Mouse (Mus musculus) midbrain, embryonic 10.5 days (tissue): ENCODE data around the gene Rad21l. TPM values are rescaled to one million over a fixed set of nuclear protein-coding genes. Genes with fewer than 3 reads are reported as not detected.
"Not testable (repeated sequence)": the region's sequence is repeated elsewhere in the genome, so short reads cannot be mapped to it uniquely, and the experiment has no call there.

Experiments
- DNase-seq: peaks from one replicate; pipeline ENCODE4 v3.0.0-alpha.2; 2017; ENCODE audit warnings: low spot score
- H3K27ac ChIP-seq: fragments of 300-500 bp; sonication (generic); replicated peaks from 2 replicates; pipeline ENCODE4 v1.5.1; 2016; ENCODE audit warnings: mild to moderate bottlenecking
- H3K27me3 ChIP-seq: fragments of 300-500 bp; sonication (generic); 2 replicates; pipeline ENCODE4 v1.6.1; 2016; ENCODE audit warnings: low read depth, mild to moderate bottlenecking; ENCODE audit not compliant: poor library complexity, severe bottlenecking
- H3K36me3 ChIP-seq: fragments of 300-500 bp; sonication (generic); 2 replicates; pipeline ENCODE4 v1.6.1; 2016; ENCODE audit warnings: mild to moderate bottlenecking, moderate library complexity
- H3K4me1 ChIP-seq: fragments of 300-500 bp; sonication (generic); 2 replicates; pipeline ENCODE4 v1.6.1; 2016
- H3K4me3 ChIP-seq: fragments of 300-500 bp; sonication (generic); 2 replicates; pipeline ENCODE4 v1.5.1; 2016; ENCODE audit warnings: mild to moderate bottlenecking, moderate library complexity
- H3K9me3 ChIP-seq: fragments of 300-500 bp; sonication (generic); replicated peaks from 2 replicates; pipeline ENCODE4 v1.6.1; 2016; ENCODE audit warnings: mild to moderate bottlenecking
- WGBS: fragments of 180-500 bp; shearing (Covaris S2); methylation state at CpG from one replicate; pipeline ENCODE4 v1.1.7; 2016; 5-methylcytosine and 5-hydroxymethylcytosine counted together
- polyA plus RNA-seq: library from polyadenylated mRNA; unstranded; fragments of >200 nt; fragmentation: Nextera tagmentation; extraction: Ambion mirVana; gene quantifications from 2 replicates; pipeline ENCODE4 v1.2.1, GENCODE M21; 2016

Gene Rad21l
- polyA plus RNA-seq, 1 experiment from 2014 or later = 0.06 TPM

DNA sequence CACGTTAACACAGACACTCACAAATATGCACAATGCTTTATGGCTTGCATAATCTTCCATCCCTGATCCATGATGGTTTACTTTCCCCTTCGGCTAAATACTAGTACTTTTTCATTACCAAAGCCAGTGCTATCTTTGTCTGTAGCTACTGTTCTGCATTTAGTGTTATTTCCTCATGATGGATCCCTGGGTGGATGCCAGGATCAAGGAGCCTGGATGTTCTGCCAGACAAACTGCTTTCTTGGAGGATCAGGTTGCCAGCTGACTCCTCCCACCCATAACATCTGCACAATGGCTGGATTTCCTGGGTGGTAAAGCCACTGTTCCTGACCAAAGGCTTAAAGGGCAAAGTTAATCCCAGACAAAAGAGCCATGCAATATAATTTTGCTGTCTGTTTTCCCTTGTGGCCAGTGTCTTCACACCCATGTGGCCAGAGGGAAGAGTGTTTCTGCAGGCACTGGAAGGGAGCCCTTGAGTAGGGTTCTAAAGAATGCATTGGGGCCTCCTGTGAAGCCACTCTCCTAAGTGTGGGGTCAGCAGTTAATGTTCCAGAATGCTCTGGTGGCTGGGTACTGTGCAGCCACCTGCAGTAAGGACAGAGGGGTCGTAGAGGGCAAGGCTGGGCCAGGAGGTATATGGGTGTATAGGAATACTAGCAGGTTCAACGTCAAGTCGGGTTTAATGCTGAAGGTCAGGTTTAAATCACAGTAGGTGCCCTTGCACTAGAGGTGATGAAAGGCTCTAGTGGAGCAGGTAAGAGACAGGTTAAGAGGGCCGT lies 51.6 kb downstream of the Rad21l start:
- peaks cover 24% of the 10 kb centered on the region for H3K4me1 ChIP-seq
- H3K27ac ChIP-seq = 0 out of 2 replicates have a peak overlapping the region, but pooled peaks have one; percentile 2
- H3K36me3 ChIP-seq = no peaks in the 10 kb centered on the region
- H3K4me3 ChIP-seq = no peak overlapping the region
- H3K27me3 ChIP-seq = no peaks in the 10 kb centered on the region
- no peaks in the 10 kb centered on the region for H3K9me3 ChIP-seq
- no peak for DNase-seq
- 82% methylated on average over 6 of the region's 6 CpGs for WGBS

DNA sequence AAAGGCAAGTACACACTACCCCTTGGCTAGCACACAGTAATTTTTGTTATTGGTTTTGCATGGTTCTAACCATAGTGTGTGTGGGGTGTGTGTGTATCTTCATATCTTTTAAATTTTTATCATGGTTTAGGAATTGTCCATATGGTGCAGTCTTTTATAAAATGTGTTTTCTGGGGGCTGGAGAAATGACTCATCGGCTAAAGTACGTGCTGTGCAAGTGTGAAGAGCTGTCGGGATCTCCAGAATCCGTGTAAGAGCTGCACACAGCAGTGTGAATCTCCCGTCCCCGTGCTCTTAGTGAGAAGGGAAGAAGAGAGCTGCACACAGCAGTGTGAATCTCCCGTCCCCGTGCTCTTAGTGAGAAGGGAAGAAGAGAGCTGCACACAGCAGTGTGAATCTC lies 52.6 kb downstream of the Rad21l start:
- H3K9me3 ChIP-seq, H3K27ac ChIP-seq, H3K27me3 ChIP-seq, H3K4me3 ChIP-seq, DNase-seq, H3K36me3 ChIP-seq: not testable (repeated sequence)
- peaks cover 24% of the 10 kb centered on the region for H3K4me1 ChIP-seq
- 87% methylated on average over 8 of the region's 8 CpGs for WGBS

DNA sequence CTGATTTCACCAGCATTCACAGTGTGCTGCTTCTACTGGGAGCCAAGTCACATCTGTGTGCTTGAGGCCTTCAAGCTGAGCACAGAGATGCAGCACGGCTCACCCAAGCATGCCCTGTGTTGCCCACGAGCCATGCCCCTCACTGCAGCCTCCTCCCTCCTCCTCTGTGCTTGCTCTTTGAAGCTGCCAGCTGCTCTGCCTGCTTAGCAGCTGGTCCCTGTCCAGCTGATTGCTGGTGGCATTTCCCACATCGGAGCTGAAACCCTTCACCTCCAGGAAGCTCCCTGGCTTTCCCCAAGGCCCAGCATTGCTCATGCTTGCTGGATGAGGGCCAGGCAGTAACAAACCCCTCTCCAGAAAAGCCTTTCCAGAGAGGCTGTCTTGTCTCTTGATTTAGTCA lies 58.4 kb downstream of the Rad21l start:
- Histone ChIP-seq H3K36me3 (no peaks in the 10 kb centered on the region), H3K4me1 (peaks cover 24% of the 10 kb centered on the region), H3K4me3 (no peak overlapping the region), H3K9me3 (no peaks in the 10 kb centered on the region), H3K27ac (no peak overlapping the region), H3K27me3 (no peaks in the 10 kb centered on the region)
- WGBS = 47% methylated on average over 3 of the region's 3 CpGs
- DNase-seq = no peak

DNA sequence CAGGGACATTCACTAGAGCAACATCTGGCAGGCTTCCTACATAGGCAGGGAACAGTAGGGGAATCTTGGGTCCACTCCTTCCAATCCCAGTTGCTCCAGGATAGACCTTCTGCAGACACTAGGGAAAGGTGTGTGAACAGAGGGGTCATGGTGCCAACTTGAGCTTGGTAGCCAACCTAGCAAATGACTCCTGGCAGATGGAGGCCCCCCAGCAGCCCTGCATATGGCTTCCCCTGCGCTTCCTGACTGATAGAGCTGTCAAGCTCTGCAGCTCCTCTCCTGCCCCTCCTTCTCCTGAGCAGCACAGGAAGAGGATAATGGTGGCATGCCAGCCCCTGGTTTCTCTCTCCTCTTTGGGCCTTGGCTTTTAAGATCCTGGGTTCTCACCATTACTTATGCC lies 59.9 kb downstream of the Rad21l start:
- DNase-seq = no peak

DNA sequence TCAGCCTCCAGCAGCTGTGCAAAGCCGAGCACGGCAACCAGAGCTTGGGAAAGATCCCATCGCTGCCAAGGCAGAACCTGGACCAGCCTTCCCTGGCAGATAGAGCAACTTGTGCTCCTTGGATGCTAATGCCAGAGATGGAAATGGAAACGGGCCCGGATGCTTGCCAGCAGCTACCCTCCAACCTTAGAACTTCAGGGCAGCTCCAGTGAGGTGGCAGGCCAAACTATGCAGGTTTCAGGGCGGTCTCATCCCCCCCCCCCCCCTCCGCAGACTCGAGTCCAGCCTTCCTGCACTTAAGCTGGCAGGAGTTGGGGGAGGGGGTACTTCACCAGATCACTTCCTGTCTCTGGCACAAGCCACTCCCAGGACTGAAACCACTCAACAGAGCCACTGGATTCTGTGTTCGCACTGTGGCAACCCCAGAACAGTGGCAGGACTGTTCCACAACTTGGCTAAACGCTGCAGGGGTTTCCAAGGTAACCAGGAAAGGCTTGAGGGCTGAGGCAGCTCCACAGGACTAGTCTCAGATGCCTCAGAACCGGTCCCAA lies 62.8 kb downstream of the Rad21l start:
- Histone ChIP-seq H3K36me3 (no peaks in the 10 kb centered on the region), H3K27me3 (no peaks in the 10 kb centered on the region), H3K4me1 (peaks cover 57% of the 10 kb centered on the region), H3K4me3 (no peak overlapping the region), H3K9me3 (no peaks in the 10 kb centered on the region), H3K27ac (peak overlapping the region; percentile 73)
- WGBS = 50% methylated on average over 11 of the region's 11 CpGs
- peak; percentile 24 for DNase-seq

More for the DNA sequence above, 59.9 kb downstream of the Rad21l start:
- Histone ChIP-seq H3K9me3 (no peaks in the 10 kb centered on the region), H3K27ac (no peak overlapping the region), H3K27me3 (no peaks in the 10 kb centered on the region), H3K4me3 (no peak overlapping the region), H3K4me1 (peaks cover 40% of the 10 kb centered on the region), H3K36me3 (no peaks in the 10 kb centered on the region)
- WGBS = 88% methylated on average over 1 of the region's 1 CpGs

DNA sequence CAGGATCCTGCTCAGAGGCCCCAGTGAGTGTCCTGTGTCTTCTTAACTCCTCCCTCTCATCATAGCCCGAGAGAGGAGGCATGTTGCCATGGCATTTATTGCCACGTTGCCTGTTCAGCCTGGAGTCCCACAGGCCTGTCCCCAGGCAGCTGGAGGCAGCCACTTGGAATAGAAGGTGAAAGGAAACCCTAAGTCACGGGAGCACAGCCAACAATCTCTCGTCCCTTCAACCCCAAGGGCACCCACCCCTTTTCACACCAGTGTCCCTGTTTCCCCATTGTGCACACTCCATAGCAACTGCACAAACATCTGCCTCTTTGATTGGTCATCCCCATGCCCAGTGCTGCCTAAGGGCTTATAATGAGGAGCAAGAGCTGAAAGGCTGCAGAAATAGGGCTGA lies 64.7 kb downstream of the Rad21l start:
- H3K27me3 ChIP-seq = no peaks in the 10 kb centered on the region
- peak overlapping the region; percentile 78 for H3K27ac ChIP-seq
- H3K36me3 ChIP-seq = no peaks in the 10 kb centered on the region
- 17% methylated on average over 4 of the region's 4 CpGs for WGBS
- H3K4me3 ChIP-seq = peak overlapping the region; percentile 14; the same call in 1 of the 2 replicates
- H3K9me3 ChIP-seq = no peaks in the 10 kb centered on the region
- peaks cover 52% of the 10 kb centered on the region for H3K4me1 ChIP-seq
- peak; percentile 61 for DNase-seq

DNA sequence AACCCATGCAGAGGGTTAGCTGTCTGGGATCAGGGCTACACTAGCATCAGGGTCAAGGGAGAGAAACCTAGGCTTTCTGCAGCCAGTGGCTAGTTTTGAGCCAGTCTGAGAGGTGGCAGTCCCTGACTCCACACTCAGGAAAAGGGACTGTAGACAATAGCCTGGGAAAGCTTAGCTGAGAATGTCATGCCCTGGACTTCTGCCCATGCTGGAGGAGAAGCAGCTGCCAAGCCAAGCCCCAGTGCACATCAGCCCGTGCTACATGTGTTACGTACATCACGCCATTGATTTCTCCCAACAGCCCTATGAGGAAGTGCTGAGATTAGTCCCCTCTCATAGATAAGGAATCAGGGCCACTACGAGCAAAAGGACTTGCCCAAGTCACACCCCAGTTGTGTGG lies 66.2 kb downstream of the Rad21l start:
- H3K4me3 ChIP-seq = no peak overlapping the region
- H3K36me3 ChIP-seq = no peaks in the 10 kb centered on the region
- H3K9me3 ChIP-seq = no peaks in the 10 kb centered on the region
- 91% methylated on average over 4 of the region's 4 CpGs for WGBS
- peaks cover 52% of the 10 kb centered on the region for H3K4me1 ChIP-seq
- no peaks in the 10 kb centered on the region for H3K27me3 ChIP-seq
- DNase-seq = no peak
- H3K27ac ChIP-seq = peak overlapping the region; percentile 78

DNA sequence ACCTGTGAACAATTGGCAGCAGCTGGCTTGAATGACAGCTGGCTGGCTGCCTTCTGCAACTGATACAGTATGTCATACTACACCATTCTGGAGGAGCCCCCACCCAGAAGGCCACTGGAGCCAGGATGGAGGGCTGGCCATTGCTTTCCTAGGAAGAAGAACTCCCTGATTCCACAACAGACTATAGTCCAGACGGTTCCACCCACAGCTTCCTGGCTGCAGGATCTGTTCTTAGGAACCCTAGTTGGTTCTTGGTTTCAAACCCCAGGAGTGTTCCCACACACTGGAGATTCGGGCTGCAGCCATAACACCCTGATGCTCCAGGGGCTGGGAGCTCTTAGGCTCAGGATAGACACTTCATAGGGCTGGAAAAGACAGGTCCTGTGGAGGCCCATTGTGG lies 70.3 kb downstream of the Rad21l start:
- Histone ChIP-seq H3K27me3 (no peaks in the 10 kb centered on the region), H3K9me3 (no peaks in the 10 kb centered on the region), H3K4me3 (no peak overlapping the region), H3K4me1 (peaks cover 18% of the 10 kb centered on the region), H3K36me3 (no peaks in the 10 kb centered on the region), H3K27ac (no peak overlapping the region)
- DNase-seq = no peak
- WGBS = 72% methylated on average over 2 of the region's 2 CpGs

Other genes with a start within 250 kb of the Rad21l start
- gene 4921509C19Rik, start 192.4 kb downstream of the Rad21l start, polyA plus RNA-seq = not detected in 2 replicates
- gene Nsfl1c, start 174.4 kb downstream of the Rad21l start, polyA plus RNA-seq = 298 and 305 TPM in 2 replicates
- gene Fkbp1a, start 126.0 kb downstream of the Rad21l start, polyA plus RNA-seq = 581 and 591 TPM in 2 replicates
- gene Sdcbp2, start 95.9 kb downstream of the Rad21l start, polyA plus RNA-seq = 0.84 and 0.93 TPM in 2 replicates
- 1.3 and 2.1 TPM in 2 replicates for gene Snph, start 35.9 kb downstream of the Rad21l start, polyA plus RNA-seq
- gene Tmem74b, start 33.5 kb upstream of the Rad21l start, polyA plus RNA-seq = 4.2 and 5.3 TPM in 2 replicates
- 47.8 and 52.6 TPM in 2 replicates for gene Psmf1, start 75.7 kb upstream of the Rad21l start, polyA plus RNA-seq
- gene Rspo4, start 174.4 kb upstream of the Rad21l start, polyA plus RNA-seq = 0.14 and 0.21 TPM in 2 replicates
- gene Angpt4, start 242.7 kb upstream of the Rad21l start, polyA plus RNA-seq = 0.06 and 0.32 TPM in 2 replicates